Mouse (Mus musculus): ENCODE measurements at regions not wholly inside any gene's neighbourhood (a gene's known extent, or its start where the extent isn't known, plus 50 kb on each side); places are given as distances from the start of the nearest gene placed in this dataset.

GRCm38 (mm10) chr11:112449632-112450031 lies 332.4 kb upstream of the Sox9 start:
- no peak for DNase-seq (ENCODE audit: low spot score)

DNA sequence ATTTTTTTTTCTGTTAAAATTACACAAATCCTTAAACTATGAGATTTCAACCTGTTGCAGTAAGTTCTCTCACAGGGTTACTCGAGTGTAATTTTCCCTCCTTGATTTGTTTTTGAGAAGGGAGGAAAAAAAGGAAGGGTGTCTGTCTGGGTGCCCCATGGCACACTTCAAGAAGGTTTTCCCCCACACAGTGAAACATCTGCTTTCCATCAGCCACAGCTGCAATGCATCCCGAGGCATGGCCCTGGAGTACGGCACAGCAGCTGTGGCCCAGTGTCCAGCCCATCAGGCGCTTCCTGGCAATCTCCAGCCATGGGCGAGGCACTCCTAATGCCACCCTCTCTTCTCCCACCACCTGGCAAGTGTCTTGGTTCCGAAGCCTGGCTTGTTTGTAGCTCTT lies 331.8 kb upstream of the Sox9 start:
- no peak for DNase-seq (ENCODE audit: low spot score)

GRCm38 (mm10) chr11:112458075-112458474 lies 323.9 kb upstream of the Sox9 start:
- no peak for DNase-seq (ENCODE audit: low spot score)

DNA sequence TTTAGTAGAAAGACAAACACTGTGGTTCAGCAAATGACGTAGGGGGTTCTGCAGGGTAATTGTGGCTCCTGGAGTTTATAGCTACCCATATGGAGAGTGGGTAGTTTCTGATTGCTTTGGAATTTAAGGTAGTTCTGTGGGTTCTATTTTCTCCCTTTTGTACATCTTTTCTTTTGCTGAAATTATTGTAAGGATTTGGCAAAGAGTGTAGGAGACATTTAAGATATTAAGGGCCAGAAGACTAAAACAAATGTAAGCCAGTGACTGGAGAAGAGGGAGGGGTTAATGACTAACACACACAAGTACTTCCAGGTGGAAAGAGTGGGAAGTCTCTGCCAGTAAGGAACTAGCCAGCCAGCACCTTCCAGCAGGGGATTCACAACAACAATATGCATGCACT lies 318.9 kb upstream of the Sox9 start:
- no peak for DNase-seq (ENCODE audit: low spot score)

DNA sequence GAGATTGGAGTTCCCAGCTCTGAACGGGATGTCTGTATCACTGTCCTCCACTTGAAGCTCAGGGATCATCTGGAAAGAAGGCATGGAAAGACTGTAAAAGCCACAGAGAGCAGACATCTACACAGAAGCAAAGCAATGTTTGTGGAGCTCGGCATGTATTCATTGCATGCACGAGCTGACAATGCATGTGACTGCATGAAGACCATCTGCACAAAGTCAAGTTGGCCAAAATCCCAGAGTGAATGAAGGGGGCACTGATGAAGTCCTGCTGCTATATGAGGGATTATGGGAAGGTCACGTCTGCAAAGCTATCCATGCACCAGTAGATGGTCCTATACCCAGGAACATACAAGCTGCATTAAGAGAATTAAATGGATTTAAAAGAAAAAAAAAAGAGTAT lies 317.6 kb upstream of the Sox9 start:
- DNase-seq (ENCODE audit: low spot score) = no peak

DNA sequence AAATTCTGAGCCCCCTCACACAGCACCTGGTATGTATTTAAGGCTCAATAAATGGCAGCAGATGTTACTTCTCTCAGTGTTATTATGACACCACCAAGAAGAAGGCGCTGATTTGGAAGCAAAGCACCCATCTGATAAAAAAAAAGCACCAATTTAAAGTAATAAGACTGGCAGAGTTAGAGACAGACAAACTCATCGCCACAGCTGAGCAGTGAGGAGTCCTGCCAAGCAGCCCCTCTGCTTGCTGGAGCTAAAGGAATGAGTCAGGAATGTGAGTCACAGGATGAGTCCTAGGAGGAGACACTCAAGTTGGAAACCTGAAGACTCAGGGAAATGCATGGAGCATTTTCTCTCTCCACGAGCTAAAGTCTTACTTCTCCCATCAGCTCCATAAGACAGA lies 311.7 kb upstream of the Sox9 start:
- no peak for DNase-seq (ENCODE audit: low spot score)

GRCm38 (mm10) chr11:112473237-112473636 lies 308.8 kb upstream of the Sox9 start:
- no peak for DNase-seq (ENCODE audit: low spot score)

GRCm38 (mm10) chr11:112473681-112474080 lies 308.3 kb upstream of the Sox9 start:
- DNase-seq (ENCODE audit: low spot score) = no peak

GRCm38 (mm10) chr11:112480360-112480759 lies 301.7 kb upstream of the Sox9 start:
- DNase-seq (ENCODE audit: low spot score) = no peak

- DNase-seq (ENCODE audit: low spot score) = no peak
Measured at GRCm38 (mm10) chr11:112501781-112502180, 280.2 kb upstream of the Sox9 start.

GRCm38 (mm10) chr11:112519076-112519475 lies 262.9 kb upstream of the Sox9 start:
- no peak for DNase-seq (ENCODE audit: low spot score)

- no peak for DNase-seq (ENCODE audit: low spot score)
Measured at GRCm38 (mm10) chr11:112524983-112525382, 257.0 kb upstream of the Sox9 start.

GRCm38 (mm10) chr11:112542573-112542972 lies 239.5 kb upstream of the Sox9 start:
- no peak for DNase-seq (ENCODE audit: low spot score)

DNA sequence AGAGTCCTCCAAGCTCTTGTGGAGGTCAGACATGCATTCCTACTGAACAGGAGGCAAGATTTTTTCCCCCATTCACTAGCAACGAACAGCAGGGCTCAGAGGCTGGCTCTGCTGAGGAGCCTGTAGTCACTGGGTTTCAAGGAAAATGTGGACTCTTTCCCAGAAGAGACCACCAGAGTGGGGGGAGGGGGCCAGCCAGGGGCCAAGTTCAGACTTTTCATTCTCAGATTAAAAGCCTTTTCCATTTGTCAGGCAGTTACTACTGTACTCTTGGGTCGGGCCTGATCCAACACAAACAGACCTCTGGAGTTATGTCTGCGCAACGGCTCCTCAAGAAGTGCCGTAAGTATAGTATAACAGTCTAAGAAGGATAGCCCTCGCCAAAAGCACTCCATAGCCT lies 238.6 kb upstream of the Sox9 start:
- no peak for DNase-seq (ENCODE audit: low spot score)

DNA sequence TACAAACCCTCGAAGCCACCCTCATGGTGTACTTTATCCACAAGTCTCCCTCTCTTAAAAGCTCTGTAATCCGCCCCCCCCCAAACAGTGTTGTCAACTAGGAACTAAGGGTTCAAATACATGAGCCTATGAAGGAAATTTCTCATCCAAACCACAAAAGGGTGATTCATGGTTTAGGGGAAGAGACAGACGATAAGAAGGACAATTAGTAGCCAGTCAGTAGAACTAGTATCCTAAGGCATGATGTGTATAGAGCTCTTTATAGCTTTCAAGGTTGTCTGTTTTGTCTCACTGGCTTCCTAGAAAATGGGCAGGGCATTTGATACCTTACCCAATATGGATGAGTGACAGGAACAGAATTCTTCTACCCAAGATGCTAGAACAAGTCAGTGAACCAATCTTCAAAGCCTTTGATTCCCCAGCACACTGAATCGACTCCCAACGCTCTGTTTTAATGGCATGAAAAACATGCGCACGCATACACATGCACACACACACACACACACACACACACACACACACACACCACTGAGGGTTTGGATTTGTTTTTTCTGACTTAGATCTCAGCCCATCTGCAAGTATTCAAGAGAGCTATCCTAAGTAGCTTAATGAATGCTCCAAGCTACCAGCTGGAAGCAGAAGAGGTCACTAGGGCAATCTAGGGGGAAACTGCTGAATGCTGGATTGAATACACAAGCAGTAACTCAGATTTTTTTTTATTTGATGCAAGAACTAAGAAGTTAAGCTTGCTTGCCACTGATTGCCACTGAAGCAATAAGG lies 236.6 kb upstream of the Sox9 start:
- DNase-seq (ENCODE audit: low spot score) = no peak

- no peak for DNase-seq (ENCODE audit: low spot score)
Measured at GRCm38 (mm10) chr11:112546162-112546561, 235.9 kb upstream of the Sox9 start.

- no peak for DNase-seq (ENCODE audit: low spot score)
Measured at GRCm38 (mm10) chr11:112552838-112553237, 229.2 kb upstream of the Sox9 start.

GRCm38 (mm10) chr11:112563027-112563426 lies 219.0 kb upstream of the Sox9 start:
- no peak for DNase-seq (ENCODE audit: low spot score)

DNA sequence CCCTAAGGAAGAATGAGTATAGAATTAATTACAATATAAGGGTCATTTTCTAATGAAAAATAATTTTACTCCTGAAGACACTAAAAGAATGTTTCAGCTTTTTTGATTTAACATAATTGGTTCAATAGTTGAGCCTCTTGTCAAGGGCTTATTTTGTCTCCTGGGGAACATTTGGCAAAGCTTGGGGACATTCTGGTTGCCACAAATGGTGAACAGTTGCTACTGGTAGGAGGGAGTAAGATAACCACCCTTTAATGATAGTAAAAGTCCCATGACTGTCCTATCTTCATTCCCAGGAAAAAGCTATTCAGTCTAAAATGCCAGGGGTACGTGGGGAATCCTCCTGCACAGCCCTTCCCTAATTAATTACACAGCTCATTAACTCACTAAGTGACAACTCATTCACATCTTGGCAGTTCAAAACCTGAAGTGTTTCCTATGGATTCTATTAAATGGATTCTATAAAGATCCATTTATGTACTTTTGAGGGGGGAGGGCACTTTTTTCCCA lies 217.3 kb upstream of the Sox9 start:
- no peak for DNase-seq (ENCODE audit: low spot score)

- no peak for DNase-seq (ENCODE audit: low spot score)
Measured at GRCm38 (mm10) chr11:112566071-112566470, 216.0 kb upstream of the Sox9 start.

DNA sequence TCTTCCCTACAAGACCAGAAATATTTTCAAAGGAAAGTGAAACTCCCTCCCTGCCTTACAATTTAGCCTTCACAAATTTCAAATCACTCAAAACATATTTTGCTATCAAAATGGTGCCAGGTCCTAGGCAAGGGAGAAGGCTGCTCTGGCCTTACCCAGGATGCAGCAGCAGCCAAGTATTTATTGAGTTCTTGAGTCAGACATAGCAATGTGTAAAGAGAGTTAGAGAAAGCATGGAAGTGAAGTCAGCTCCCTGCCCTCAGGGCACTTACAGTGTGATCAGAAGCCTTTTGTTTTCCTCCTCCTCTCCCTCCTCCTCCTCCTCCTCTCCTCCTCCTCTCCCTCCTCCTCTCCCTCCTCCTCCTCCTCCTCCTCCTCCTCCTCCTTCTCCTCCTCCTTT lies 194.6 kb upstream of the Sox9 start:
- DNase-seq (ENCODE audit: low spot score) = no peak

DNA sequence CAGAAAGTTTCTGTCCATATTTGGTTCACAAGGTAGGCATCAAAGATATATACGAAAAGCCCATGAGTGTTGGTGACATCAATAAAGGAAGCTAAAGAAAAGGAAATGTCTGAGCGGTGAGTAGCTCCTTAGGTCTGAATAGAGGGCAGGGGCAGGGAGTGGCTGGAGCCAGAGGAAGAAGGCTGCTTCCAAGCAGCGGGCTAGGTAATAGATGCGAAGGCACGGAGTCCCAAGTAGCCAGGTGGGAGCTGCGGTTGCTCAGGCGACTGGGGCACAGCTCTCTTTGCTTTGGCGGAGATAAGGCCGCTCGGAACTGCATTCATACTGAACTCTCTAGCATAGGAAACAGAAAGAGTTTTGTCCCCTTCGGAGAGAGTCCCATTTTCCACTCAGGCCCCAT lies 193.9 kb upstream of the Sox9 start:
- DNase-seq (ENCODE audit: low spot score) = no peak

GRCm38 (mm10) chr11:112590214-112590613 lies 191.8 kb upstream of the Sox9 start:
- no peak for DNase-seq (ENCODE audit: low spot score)

DNA sequence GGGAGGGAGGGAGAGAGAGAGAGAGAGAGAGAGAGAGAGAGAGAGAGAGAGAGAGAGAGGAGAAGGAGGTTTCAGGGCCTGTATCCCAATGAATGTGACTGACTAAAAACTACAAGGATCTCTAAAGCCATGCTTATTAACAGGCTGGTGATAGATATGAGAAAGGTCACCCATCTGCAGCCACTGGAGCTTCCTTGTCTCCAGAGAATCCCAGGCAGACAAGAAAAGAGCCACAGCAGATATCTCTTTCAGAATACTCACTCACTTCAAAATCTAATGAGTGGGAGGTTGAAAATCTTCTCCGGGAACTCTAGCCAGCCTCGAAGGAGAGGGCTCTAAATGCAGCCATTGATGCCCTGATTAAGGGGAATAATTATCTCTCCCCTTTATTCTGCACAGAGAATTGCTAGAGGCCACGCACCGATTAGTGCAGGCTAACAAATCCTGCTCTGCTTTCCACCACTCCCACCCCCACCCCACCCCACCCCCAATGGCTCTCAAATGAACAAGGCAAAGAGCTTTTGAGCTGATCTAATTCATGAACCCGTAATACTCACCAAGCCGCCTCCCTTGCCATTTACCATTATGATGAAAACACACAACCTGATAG lies 189.5 kb upstream of the Sox9 start:
- no peak for DNase-seq (ENCODE audit: low spot score)

Measured in testis, postnatal 14 days (tissue).